Mouse (Mus musculus) megakaryocyte-erythroid progenitor cell, adult 5-6 weeks (primary cell): ENCODE measurements around the gene Tex9. TPM values are rescaled to one million over a fixed set of nuclear protein-coding genes. Genes with fewer than 3 reads are reported as not detected.
"Not testable (repeated sequence)": the region's sequence is repeated elsewhere in the genome, so short reads cannot be mapped to it uniquely, and the experiment has no call there.

Experiments
- ATAC-seq: replicated peaks from 2 replicates; pipeline ENCODE4 v1.8.0; 2016; ENCODE audit warnings: mild to moderate bottlenecking, inconsistent platforms; ENCODE audit not compliant: severe bottlenecking, poor library complexity, low FRiP score, low TSS enrichment
- total RNA-seq, 2 experiments: library from RNA; stranded (forward) in 1 of 2; stranded (reverse) in 1 of 2; fragments of 200-1000, 215-1000 nt in 1 of 2; fragments of >200 nt in 1 of 2; fragmentation: Nextera tagmentation in 1 of 2; gene quantifications; 2 replicates each; pipeline ENCODE4 v1.2.3; 2014 to 2017

The Tex9 gene
- total RNA-seq, 2 experiments from 2014 or later = 27.9 to 30.5 TPM

DNA sequence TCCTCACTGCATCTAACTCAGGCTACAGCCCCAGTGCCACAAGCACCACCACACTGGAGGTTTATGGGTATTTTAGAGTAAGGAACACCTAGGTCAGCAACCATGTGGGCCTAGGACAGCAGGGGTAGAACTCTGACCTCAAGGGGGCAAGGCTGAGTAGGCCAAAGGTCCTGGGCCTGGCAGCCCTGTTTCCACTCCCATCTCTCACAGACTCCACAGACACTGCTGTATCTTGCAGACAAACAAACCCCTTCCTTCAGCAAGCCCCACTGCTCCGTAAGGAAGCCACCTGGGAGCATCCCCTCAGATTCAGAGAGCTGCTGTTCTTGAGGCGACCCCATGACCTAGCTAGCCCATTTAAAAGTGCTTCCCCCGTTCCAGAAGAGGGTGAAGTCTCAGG, 87.1 kb downstream of the Tex9 start:
- no peak for ATAC-seq

DNA sequence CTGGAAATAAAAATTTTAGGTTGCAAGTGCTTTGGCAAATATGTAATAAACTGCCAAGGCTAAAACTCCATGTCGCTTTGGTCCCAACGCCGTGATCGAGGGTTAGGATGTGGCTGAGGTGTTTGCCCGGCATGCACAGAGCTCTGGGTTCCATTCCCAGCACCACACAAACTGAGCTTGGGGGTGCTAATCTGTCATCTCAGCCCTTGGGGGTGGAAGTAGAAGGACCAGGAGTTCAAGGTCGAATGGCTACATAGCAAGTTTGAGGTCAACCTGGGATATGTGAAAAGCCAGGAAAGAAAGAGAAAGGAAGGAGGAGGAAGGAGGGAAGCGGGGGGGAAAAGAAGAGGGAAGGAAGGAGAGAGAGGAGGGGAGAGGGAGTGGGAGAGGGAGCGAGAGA, 87.6 kb downstream of the Tex9 start:
- no peak for ATAC-seq

DNA sequence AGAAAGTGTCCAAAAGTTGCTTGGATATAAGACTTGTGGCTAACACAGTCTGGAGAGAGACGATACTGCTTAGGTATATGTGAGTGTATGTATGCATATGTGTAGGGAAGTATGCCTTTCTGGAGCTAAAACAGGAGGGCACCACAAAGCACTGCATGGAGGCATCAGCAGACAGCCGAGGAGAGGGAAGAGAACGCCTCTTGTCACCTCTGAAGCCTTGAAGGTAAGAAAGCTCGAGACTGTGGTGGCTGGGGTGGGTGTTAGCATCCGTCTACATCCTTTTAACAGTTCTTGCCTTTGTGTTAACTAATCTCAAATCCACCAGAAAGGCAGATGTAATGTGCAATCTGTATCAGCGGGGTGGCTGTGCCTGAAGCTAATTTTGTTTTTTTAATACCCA, 88.6 kb downstream of the Tex9 start:
- no peak for ATAC-seq

DNA sequence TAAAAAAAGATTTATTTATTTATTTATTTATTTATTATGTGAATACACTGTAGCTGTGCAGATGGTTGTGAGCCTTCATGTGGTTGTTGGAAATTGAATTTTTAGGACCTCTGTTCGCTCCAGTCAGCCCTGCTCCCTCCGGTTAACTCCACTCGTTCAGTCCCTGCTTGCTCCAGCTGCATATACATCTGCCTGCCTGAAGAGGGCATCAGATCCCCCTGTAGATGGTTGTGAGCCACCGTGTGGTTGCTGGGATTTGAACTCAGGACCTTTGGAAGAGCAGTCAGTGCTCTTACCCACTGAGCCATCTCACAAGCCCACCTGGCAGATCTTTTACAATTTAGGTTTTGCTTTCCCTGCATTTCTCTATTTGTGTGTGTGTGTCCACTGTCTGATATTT, 90.2 kb downstream of the Tex9 start:
- ATAC-seq = not testable (repeated sequence)

Other genes starting within 250 kb of the Tex9 start
- 106 and 117 TPM in 2 replicates for gene Zfp280d, start 217.4 kb downstream of the Tex9 start, total RNA-seq (2014; fragmentation: Nextera tagmentation)
- 83.9 and 88.2 TPM in 2 replicates for gene Zfp280d, start 217.4 kb downstream of the Tex9 start, total RNA-seq (2017)
- gene Mns1, start 54.2 kb downstream of the Tex9 start, total RNA-seq (2014; fragmentation: Nextera tagmentation) = 201 and 223 TPM in 2 replicates
- gene Mns1, start 54.2 kb downstream of the Tex9 start, total RNA-seq (2017) = 410 and 555 TPM in 2 replicates
- gene Rfx7, start 40.0 kb upstream of the Tex9 start, total RNA-seq (2014; fragmentation: Nextera tagmentation) = 44.3 and 50.8 TPM in 2 replicates
- gene Rfx7, start 40.0 kb upstream of the Tex9 start, total RNA-seq (2017) = 14.8 and 28.6 TPM in 2 replicates
- 212 and 300 TPM in 2 replicates for gene Nedd4, start 170.1 kb upstream of the Tex9 start, total RNA-seq (2014; fragmentation: Nextera tagmentation)
- gene Nedd4, start 170.1 kb upstream of the Tex9 start, total RNA-seq (2017) = 341 and 350 TPM in 2 replicates